Mouse (Mus musculus): Measurements from ENCODE around the gene Cib1.

GRCm38 (mm10) chr7:80187501-80187900 is 45.1 kb downstream of the Cib1 start:
- TF ChIP-seq POLR2A (IDR thresholded peaks at IDR 0.05; ENCODE audit: low read depth, low read length) (no peak), CTCF (conservative IDR thresholded peaks at IDR 0.05; ENCODE audit: insufficient read depth, insufficient read length, low read depth, low read length) (no peak)

All from kidney, adult 2 months (tissue).